Mouse (Mus musculus) stomach, postnatal 0 days (tissue): ENCODE measurements around the gene Slx1b.

Experiments
- CTCF ChIP-seq: IDR thresholded peaks from 2 replicates; pipeline ENCODE4 v1.5.1; 2016; ENCODE audit warnings: antibody characterized with exemption, low read depth, mild to moderate bottlenecking, moderate library complexity
- EP300 ChIP-seq: optimal IDR thresholded peaks from 2 replicates; pipeline ENCODE3; 2016; ENCODE audit warnings: antibody characterized with exemption

GRCm38 (mm10) chr7:126701070-126701469 lies 5.5 kb upstream of the Slx1b start:
- TF ChIP-seq EP300, result no peak
- peak; percentile 91 for TF ChIP-seq CTCF
